Mouse (Mus musculus): ENCODE data around the gene Slc29a2.

- TF ChIP-seq CTCF (IDR thresholded peaks at IDR 0.05; ENCODE audit: control insufficient read depth, insufficient read depth, insufficient replicate concordance, low read depth, low read length) = no peak
- TF ChIP-seq POLR2A (IDR thresholded peaks at IDR 0.05; ENCODE audit: control insufficient read depth, low read depth, low read length) = no peak
Measured at GRCm38 (mm10) chr19:5017611-5018010, 6.0 kb upstream of the Slc29a2 start.

All from testis, adult 2 months (tissue).